Mouse (Mus musculus) myocyte (in vitro differentiated cells): ENCODE measurements around the gene Exosc5.

Experiments used
- CEBPB ChIP-seq: IDR thresholded peaks from 2 replicates; pipeline ENCODE4 v1.6.1; 2011; ENCODE audit warnings: mild to moderate bottlenecking, moderate library complexity; ENCODE audit not compliant: poor library complexity, insufficient read depth, severe bottlenecking
- E2F4 ChIP-seq: IDR thresholded peaks from one replicate; pipeline ENCODE4 v1.6.1; 2011; ENCODE audit warnings: mild to moderate bottlenecking, control low read depth, moderate library complexity; ENCODE audit not compliant: insufficient read depth
- MAX ChIP-seq: IDR thresholded peaks from one replicate; pipeline ENCODE4 v1.6.1; 2011; ENCODE audit warnings: low read depth, mild to moderate bottlenecking, control low read depth
- MYOD1 ChIP-seq, 3 experiments: IDR thresholded peaks; one replicate each; pipeline ENCODE4 v1.6.1; 2011; ENCODE audit warnings: control low read depth in 2 of 3, low read depth in 2 of 3, mild to moderate bottlenecking in 2 of 3, moderate library complexity in 1 of 3; ENCODE audit not compliant: insufficient read length in 2 of 3, control insufficient read depth in 1 of 3
- MYOG ChIP-seq, 3 experiments: IDR thresholded peaks; one replicate each; pipeline ENCODE4 v1.6.1; 2011; ENCODE audit warnings: control low read depth in 2 of 3, low read depth in 2 of 3, mild to moderate bottlenecking in 2 of 3; ENCODE audit not compliant: insufficient read length in 2 of 3, control insufficient read depth in 1 of 3, insufficient read depth in 1 of 3
- POLR2A ChIP-seq: IDR thresholded peaks from one replicate; pipeline ENCODE4 v1.6.1; 2011; ENCODE audit warnings: low read depth, mild to moderate bottlenecking, control low read depth, moderate library complexity; ENCODE audit not compliant: insufficient read length
- POLR2AphosphoS2 ChIP-seq: IDR thresholded peaks from one replicate; pipeline ENCODE4 v1.6.1; 2011; ENCODE audit warnings: low read depth, control low read depth; ENCODE audit not compliant: insufficient read length
- SRF ChIP-seq: IDR thresholded peaks from one replicate; pipeline ENCODE4 v1.6.1; 2011; ENCODE audit warnings: low read depth; ENCODE audit not compliant: control insufficient read depth, insufficient read length
- TCF12 ChIP-seq: IDR thresholded peaks from one replicate; pipeline ENCODE4 v1.6.1; 2011; ENCODE audit warnings: mild to moderate bottlenecking, control low read depth; ENCODE audit not compliant: poor library complexity, insufficient read depth, severe bottlenecking
- USF1 ChIP-seq: IDR thresholded peaks from one replicate; pipeline ENCODE4 v1.6.1; 2011; ENCODE audit warnings: low read depth, mild to moderate bottlenecking, control low read depth, moderate library complexity

DNA sequence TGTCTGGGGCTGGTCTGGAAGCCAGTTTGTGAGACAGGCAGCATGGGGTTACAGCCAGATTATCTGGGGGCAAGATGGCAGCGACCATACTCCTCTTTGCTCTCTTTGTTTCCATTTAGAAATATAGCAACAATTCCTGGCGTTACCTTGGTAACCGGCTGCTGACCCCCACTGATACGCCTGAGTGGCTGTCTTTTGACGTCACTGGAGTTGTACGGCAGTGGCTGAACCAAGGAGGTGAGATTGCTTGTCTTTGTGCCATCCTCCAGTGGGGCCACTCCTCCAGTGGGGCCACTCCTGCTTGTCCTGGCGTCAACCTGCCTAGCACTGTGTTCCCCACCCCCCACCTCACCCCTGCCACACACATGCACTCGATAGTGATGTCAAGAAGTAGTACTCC, 35.1 kb downstream of the Exosc5 start:
- TF ChIP-seq POLR2A (no peak), POLR2AphosphoS2 (no peak), TCF12 (no peak), MYOG (IDR thresholded peaks at IDR 0.05; ENCODE audit: control insufficient read depth in 1 of 3, insufficient read depth in 1 of 3, insufficient read length in 2 of 3, low read depth in 2 of 3) (no peak), CEBPB (no peak), E2F4 (no peak), MAX (no peak), MYOD1 (IDR thresholded peaks at IDR 0.05; ENCODE audit: control insufficient read depth in 1 of 3, insufficient read length in 2 of 3, low read depth in 2 of 3) (no peak), USF1 (no peak), SRF (no peak)
